Mouse (Mus musculus): ENCODE data around the gene Zbtb42. TPM values are rescaled to one million over a fixed set of nuclear protein-coding genes. Genes with fewer than 3 reads are reported as not detected.

Gene Zbtb42
- polyA plus RNA-seq, 1 experiment from 2014 or later, result 1.8 TPM

GRCm38 (mm10) chr12:112693185-112694126 is 14.8 kb downstream of the Zbtb42 start:
- Histone ChIP-seq H3K4me2 (ENCODE audit: low read length) (peak overlapping the region; percentile 96), H3K9me3 (replicated peaks; ENCODE audit: control insufficient read depth, low read length) (no peaks in the 10 kb centered on the region), H3K4me3 (ENCODE audit: low read depth, low read length) (peak overlapping the region; percentile 64), H3K27ac (ENCODE audit: low read depth, low read length) (peak overlapping the region; percentile 76), H3K4me1 (ENCODE audit: control insufficient read depth, insufficient read depth, low read length) (peaks cover 9% of the 10 kb centered on the region), H3K27me3 (replicated peaks; ENCODE audit: control insufficient read depth, insufficient read depth, low read length) (no peaks in the 10 kb centered on the region; the same call in 1 of the 2 replicates), H3K9ac (ENCODE audit: low read length) (peak overlapping the region; percentile 94), H3K36me3 (ENCODE audit: control insufficient read depth, insufficient read depth, low read length) (no peaks in the 10 kb centered on the region)
- peak; percentile 96 for DNase-seq (ENCODE audit: low spot score)
- ATAC-seq, result peak; percentile 96
- 3% methylated on average over 54 of the region's 54 CpGs for WGBS

- 84% methylated on average over 10 of the region's 10 CpGs for WGBS
- peaks cover 9% of the 10 kb centered on the region for H3K4me1 ChIP-seq (ENCODE audit: control insufficient read depth, insufficient read depth, low read length)
- peak; percentile 2; the same call in 1 of the 2 replicates for ATAC-seq
- H3K9me3 ChIP-seq (replicated peaks; ENCODE audit: control insufficient read depth, low read length), result no peaks in the 10 kb centered on the region
- H3K9ac ChIP-seq (ENCODE audit: low read length), result peak overlapping the region; percentile 94
- H3K36me3 ChIP-seq (ENCODE audit: control insufficient read depth, insufficient read depth, low read length), result no peaks in the 10 kb centered on the region
- peak overlapping the region; percentile 96 for H3K4me2 ChIP-seq (ENCODE audit: low read length)
- peak overlapping the region; percentile 76 for H3K27ac ChIP-seq (ENCODE audit: low read depth, low read length)
- peak overlapping the region; percentile 64; the same call in 1 of the 2 replicates for H3K4me3 ChIP-seq (ENCODE audit: low read depth, low read length)
- DNase-seq (ENCODE audit: low spot score), result no peak
- H3K27me3 ChIP-seq (replicated peaks; ENCODE audit: control insufficient read depth, insufficient read depth, low read length), result no peaks in the 10 kb centered on the region; the same call in 1 of the 2 replicates
Observed at GRCm38 (mm10) chr12:112694127-112694475, 15.5 kb downstream of the Zbtb42 start.

- H3K4me3 ChIP-seq (ENCODE audit: low read depth, low read length), result no peak overlapping the region
- H3K9me3 ChIP-seq (replicated peaks; ENCODE audit: control insufficient read depth, low read length), result no peaks in the 10 kb centered on the region
- DNase-seq (ENCODE audit: low spot score), result no peak
- H3K27ac ChIP-seq (ENCODE audit: low read depth, low read length), result no peak overlapping the region
- H3K36me3 ChIP-seq (ENCODE audit: control insufficient read depth, insufficient read depth, low read length), result no peaks in the 10 kb centered on the region
- ATAC-seq, result no peak
- no peaks in the 10 kb centered on the region; the same call in 1 of the 2 replicates for H3K27me3 ChIP-seq (replicated peaks; ENCODE audit: control insufficient read depth, insufficient read depth, low read length)
- H3K4me1 ChIP-seq (ENCODE audit: control insufficient read depth, insufficient read depth, low read length), result peaks cover 9% of the 10 kb centered on the region
- no peak overlapping the region for H3K9ac ChIP-seq (ENCODE audit: low read length)
- no peak overlapping the region for H3K4me2 ChIP-seq (ENCODE audit: low read length)
- WGBS, result 90% methylated on average over 3 of the region's 3 CpGs
Observed at GRCm38 (mm10) chr12:112696806-112697425, 18.3 kb downstream of the Zbtb42 start.

DNA sequence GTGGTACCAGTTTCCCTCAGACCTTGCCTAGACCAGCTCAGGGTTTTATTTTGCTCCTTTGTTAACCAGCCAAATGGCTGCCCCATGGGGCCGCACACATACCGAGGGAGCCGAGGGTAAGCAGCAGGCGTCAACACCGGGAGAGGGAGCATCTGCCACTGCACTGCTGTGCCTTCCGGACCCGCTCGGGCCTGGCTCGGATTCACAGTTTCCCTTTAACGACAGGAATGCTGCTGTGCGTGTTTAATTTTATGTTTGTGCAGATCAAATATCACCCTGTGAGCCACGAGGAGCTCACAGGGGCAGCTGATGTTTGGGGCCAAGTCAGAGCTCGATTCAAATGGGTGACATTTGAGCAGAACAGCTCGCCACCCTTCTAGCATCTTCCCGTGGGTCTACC is 21.9 kb downstream of the Zbtb42 start:
- Histone ChIP-seq H3K4me2 (ENCODE audit: low read length) (0 out of 2 replicates have a peak overlapping the region, but pooled peaks have one; percentile 3), H3K27ac (ENCODE audit: low read depth, low read length) (no peak overlapping the region; the same call in 1 of the 2 replicates), H3K36me3 (ENCODE audit: control insufficient read depth, insufficient read depth, low read length) (no peaks in the 10 kb centered on the region), H3K4me1 (ENCODE audit: control insufficient read depth, insufficient read depth, low read length) (no peaks in the 10 kb centered on the region), H3K4me3 (ENCODE audit: low read depth, low read length) (no peak overlapping the region), H3K27me3 (replicated peaks; ENCODE audit: control insufficient read depth, insufficient read depth, low read length) (no peaks in the 10 kb centered on the region; the same call in 1 of the 2 replicates), H3K9ac (ENCODE audit: low read length) (peak overlapping the region; percentile 32; the same call in 1 of the 2 replicates), H3K9me3 (replicated peaks; ENCODE audit: control insufficient read depth, low read length) (no peaks in the 10 kb centered on the region)
- DNase-seq (ENCODE audit: low spot score), result peak; percentile 42
- WGBS, result 21% methylated on average over 15 of the region's 15 CpGs
- ATAC-seq, result peak; percentile 42; the same call in 1 of the 2 replicates

- DNase-seq (ENCODE audit: low spot score) (no peak), ATAC-seq (no peak)
- 79% methylated on average over 6 of the region's 6 CpGs for WGBS
- Histone ChIP-seq H3K36me3 (ENCODE audit: control insufficient read depth, insufficient read depth, low read length) (no peaks in the 10 kb centered on the region), H3K4me1 (ENCODE audit: control insufficient read depth, insufficient read depth, low read length) (0 out of 2 replicates have a peak, but pooled peaks cover 2% of the 10 kb centered on the region), H3K9me3 (replicated peaks; ENCODE audit: control insufficient read depth, low read length) (no peaks in the 10 kb centered on the region), H3K4me2 (ENCODE audit: low read length) (no peak overlapping the region), H3K27me3 (replicated peaks; ENCODE audit: control insufficient read depth, insufficient read depth, low read length) (no peaks in the 10 kb centered on the region; the same call in 1 of the 2 replicates), H3K9ac (ENCODE audit: low read length) (no peak overlapping the region), H3K27ac (ENCODE audit: low read depth, low read length) (no peak overlapping the region), H3K4me3 (ENCODE audit: low read depth, low read length) (no peak overlapping the region)
Observed at GRCm38 (mm10) chr12:112702374-112703320, 24.0 kb downstream of the Zbtb42 start.

DNA sequence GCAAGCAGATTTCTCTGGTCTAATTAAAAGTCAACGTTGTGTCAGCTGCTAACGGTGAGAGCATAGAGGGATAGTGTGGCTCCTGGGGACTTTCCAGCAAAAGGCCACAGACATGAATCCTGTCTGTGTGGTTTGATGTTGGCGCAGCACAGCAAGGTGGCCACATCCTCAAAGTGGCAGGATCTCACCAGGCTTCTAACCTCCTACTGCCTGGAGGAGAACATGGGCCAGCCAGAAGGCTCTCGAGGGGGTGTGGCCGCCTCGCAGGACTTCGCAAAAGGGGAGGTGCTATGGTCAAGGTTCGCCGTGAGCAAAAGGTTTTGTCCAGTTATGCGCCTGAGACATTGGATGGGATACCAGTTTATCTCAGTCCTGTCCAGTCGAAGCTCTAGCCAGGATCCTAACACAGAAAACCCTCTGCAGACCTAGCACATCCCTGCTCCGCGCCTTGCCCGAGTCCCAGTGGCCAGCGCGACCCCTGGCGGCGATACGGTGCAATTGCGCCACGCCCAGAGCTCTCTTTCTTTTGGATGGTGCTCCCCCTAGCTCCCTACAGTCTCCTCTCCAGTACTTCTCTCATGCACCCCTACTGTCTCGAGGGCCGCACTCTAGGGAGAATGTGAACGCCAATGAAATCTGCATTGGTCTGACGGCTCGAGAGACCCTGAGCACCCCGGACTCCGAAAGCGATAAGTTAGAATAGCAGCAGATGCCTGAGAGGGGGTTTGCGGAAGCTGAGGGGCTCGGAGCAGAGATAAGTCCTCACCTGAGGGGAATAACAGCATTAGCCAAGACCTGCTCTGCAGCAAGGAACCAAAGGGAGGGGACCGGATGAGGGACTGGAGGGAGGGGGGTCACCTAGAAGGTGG is 28.3 kb downstream of the Zbtb42 start:
- Histone ChIP-seq H3K4me3 (ENCODE audit: low read depth, low read length) (no peak overlapping the region), H3K9me3 (replicated peaks; ENCODE audit: control insufficient read depth, low read length) (no peaks in the 10 kb centered on the region), H3K36me3 (ENCODE audit: control insufficient read depth, insufficient read depth, low read length) (no peaks in the 10 kb centered on the region), H3K4me2 (ENCODE audit: low read length) (peak overlapping the region; percentile 38), H3K4me1 (ENCODE audit: control insufficient read depth, insufficient read depth, low read length) (0 out of 2 replicates have a peak, but pooled peaks cover 2% of the 10 kb centered on the region), H3K27me3 (replicated peaks; ENCODE audit: control insufficient read depth, insufficient read depth, low read length) (0 out of 2 replicates have a peak, but pooled peaks cover 3% of the 10 kb centered on the region), H3K27ac (ENCODE audit: low read depth, low read length) (no peak overlapping the region), H3K9ac (ENCODE audit: low read length) (peak overlapping the region; percentile 43; the same call in 1 of the 2 replicates)
- DNase-seq (ENCODE audit: low spot score) (peak; percentile 83), ATAC-seq (peak; percentile 92)
- WGBS, result 13% methylated on average over 32 of the region's 32 CpGs

GRCm38 (mm10) chr12:112707573-112707869 is 28.9 kb downstream of the Zbtb42 start:
- Histone ChIP-seq H3K4me1 (ENCODE audit: control insufficient read depth, insufficient read depth, low read length) (0 out of 2 replicates have a peak, but pooled peaks cover 2% of the 10 kb centered on the region), H3K4me2 (ENCODE audit: low read length) (0 out of 2 replicates have a peak overlapping the region, but pooled peaks have one; percentile 38), H3K9ac (ENCODE audit: low read length) (no peak overlapping the region), H3K4me3 (ENCODE audit: low read depth, low read length) (no peak overlapping the region), H3K27me3 (replicated peaks; ENCODE audit: control insufficient read depth, insufficient read depth, low read length) (0 out of 2 replicates have a peak, but pooled peaks cover 3% of the 10 kb centered on the region), H3K27ac (ENCODE audit: low read depth, low read length) (no peak overlapping the region), H3K36me3 (ENCODE audit: control insufficient read depth, insufficient read depth, low read length) (no peaks in the 10 kb centered on the region), H3K9me3 (replicated peaks; ENCODE audit: control insufficient read depth, low read length) (no peaks in the 10 kb centered on the region)
- DNase-seq (ENCODE audit: low spot score) (no peak), ATAC-seq (no peak)
- 17% methylated on average over 8 of the region's 8 CpGs for WGBS
